18 mouse cellular contexts compared by ENCODE assay signal in the genomic region with DNA sequence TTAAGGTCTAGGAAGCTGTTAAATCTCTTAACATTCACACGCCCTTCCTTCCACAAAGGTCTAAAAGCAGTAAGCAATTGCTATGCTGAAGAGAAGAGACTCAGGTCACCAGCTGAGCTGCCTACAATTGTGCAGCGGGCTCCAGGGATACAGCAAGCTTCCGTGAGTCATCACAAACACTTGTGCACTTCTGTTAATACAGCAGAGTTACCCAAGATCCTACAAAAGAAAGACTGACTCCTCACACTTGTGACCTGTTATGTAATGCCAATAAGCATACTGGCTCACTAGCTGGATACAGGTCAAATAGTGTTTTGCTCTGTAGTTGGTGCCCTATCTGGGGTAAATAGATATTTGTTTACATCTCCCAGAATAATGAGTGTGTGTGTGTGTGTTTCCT.
A peak's percentile ranks its signal among the peaks of the same experiment; 100 is the strongest.
DNase-seq lines count a peak whose midpoint lies in the region; ATAC-seq lines count a peak whose summit lies in the region.
"Had no signal": no experiment of that assay in that cellular context is flagged by ENCODE, and none has a peak within 500 bp of the region (broad histone marks: within the 10 kb centered on the region; RNA-seq: fewer than 3 reads in every experiment).

No protein-coding gene starts in this region.

- ATAC-seq in megakaryocyte, adult 5-6 weeks (ENCODE audit: poor library complexity, severe bottlenecking) = peak; percentile 45; the same call in 1 of the 2 replicates
- ATAC-seq: forebrain, embryonic 15.5 days; intestine, postnatal 0 days; Patski had no signal

- DNase-seq in 416B (ENCODE audit: low read depth) (peak; percentile 38), NIH3T3 (ENCODE audit: low read depth) (peak; percentile 49)
- no peak for DNase-seq in frontal cortex, adult 2 months (ENCODE audit: extremely low spot score in 1 of 2, low spot score in 1 of 2)
- DNase-seq in cerebellum, postnatal 14 days = no peak
- no peak for DNase-seq in layer of hippocampus, adult 9-11 months
- DNase-seq: adrenal gland, adult 2 months; adrenal gland, postnatal 14 days; cerebellum, adult 18-20 months; cerebellum, adult 9-10 months; cerebellum, postnatal 25 days; embryo, embryonic 11 days; gastrocnemius, postnatal 10 days; gastrocnemius, postnatal 36 days; heart, adult 11 months had no signal

Comparison
In these comparisons a context has a peak if more than half of its experiments do, and no peak if none do; other contexts are left out.
1. DNase-seq: peak in 416B (single experiment) and NIH3T3 (single experiment); none in frontal cortex, adult 2 months (0 of 2), cerebellum, postnatal 14 days (0 of 2) and layer of hippocampus, adult 9-11 months (single experiment).